Mouse (Mus musculus): ENCODE measurements around the gene Ranbp1. TPM values are rescaled to one million over a fixed set of nuclear protein-coding genes. Genes with fewer than 3 reads are reported as not detected.

The Ranbp1 gene
- total RNA-seq, 2 experiments from 2014 or later: 42.7 to 43.0 TPM

DNA sequence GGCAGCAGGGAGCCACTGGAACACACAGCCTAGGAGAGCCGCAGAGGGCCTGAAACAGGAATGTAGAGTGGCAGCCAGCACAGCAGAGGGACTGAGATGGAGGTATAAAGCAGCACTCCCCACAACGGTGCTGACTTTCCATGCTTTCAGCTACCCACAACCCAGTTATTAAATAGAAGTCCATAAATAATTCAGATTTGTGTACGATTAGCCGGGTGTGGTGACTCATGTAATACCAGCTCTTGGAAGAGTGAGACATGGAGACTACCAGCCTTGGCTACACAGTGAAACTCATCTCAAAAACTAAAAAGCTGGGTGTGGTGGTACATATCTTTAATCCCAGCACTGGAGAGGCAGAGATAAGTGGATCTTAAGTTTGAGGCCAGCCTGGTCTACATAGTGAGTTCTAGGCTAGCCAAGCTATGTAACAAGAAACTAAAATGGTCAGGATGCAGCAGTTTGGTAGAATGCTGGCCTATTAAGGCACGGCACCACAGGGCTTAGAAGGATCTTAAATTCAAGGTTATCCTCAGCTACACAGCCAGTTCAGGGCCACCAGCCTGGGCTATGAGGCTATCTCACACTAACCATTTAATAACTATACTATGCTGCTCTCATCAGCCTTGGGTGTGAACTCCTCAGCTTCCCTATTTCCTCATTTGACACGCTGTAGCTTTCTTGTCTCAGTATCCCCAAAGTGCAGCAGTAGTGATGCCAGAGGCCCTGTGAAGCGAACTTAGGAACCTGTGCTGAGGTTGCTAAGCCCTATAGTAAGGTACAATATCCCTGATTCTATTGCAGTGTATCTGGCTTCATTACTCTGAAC lies 11.6 kb downstream of the Ranbp1 start:
- intact Hi-C loops (cut with DNase I): loop anchor here (10.0 kb wide), 1 partner anchor 312 kb away; the partner anchor contains the start of gene Slc25a1
- DNase-seq (ENCODE audit: low spot score): no peak

DNA sequence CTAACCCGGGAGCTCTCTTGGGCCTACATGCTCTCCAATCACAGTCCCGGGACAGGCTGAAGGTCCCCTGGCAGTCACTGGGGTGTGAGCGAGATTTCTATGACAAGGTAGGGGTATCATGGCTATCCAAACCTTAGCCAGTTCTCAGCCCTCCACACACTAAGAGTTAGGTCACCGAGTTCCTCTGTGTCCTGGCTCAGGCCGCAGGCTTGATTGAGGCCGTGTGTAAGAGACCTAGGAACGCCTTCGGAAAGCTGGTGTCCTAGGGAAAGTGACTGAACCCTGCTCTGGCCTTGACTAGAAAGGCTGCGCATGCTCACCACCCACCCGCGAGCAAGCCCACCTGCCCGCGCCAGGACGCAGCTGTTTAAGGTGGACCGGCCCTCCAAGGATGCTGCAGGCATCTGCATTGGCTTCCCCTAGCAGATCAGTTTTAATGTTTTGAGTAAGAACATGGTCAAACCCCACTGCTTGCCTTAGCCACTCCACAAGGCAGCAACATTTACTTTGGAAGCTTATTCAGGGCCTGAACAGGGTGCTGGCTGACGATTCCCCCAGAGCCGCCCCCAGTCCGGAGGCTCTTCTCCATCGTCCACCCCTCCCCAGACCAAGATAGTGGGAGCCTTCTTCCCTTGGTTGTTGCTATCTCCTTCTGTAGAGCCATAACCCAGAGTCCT lies 13.0 kb downstream of the Ranbp1 start:
- peak; percentile 59 for DNase-seq (ENCODE audit: low spot score)
- intact Hi-C loops (cut with DNase I): loop anchor here (10.0 kb wide), 1 partner anchor 311 kb away; the partner anchor contains the start of gene Slc25a1

DNA sequence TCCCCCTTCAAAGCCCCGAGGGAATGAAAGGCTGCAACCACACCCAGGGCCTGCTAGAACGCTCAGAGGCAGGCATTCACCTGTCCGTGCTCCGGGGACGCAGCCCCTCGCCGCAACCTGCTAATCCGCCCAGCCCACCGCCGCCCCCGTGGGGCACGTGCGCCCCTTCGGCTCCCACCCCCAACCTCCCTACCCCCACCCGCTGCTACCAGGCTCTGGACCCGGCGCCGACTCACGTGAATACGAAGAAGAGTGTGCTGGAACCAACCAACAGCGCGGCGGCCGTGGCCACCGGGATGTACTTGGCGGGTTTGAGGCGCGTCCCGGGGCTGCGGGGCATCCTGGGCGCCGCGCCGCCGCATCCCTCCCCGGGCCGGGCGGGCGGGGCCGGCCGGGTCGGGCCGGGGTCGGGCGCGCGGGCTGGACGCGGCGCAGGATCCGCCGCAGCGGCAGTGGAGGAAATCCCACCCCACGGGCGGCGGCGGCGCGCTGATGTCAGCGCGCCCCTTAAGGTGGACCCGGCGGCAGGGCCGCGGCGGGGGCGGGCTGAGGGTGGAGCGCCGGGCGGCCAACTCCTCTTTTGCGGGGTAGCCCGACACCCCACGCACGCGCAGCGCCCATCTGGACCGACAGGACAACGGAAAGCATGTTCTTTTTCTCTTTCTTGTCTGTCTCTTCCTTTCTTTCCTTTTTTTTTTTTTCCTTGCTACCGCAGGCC lies 13.7 kb downstream of the Ranbp1 start, which contains the start of gene Zdhhc8:
Gene Zdhhc8 (minus strand): TSS at position 466 of the 718 bp plus-strand sequence.
- peak; percentile 73 for DNase-seq (ENCODE audit: low spot score)

DNA sequence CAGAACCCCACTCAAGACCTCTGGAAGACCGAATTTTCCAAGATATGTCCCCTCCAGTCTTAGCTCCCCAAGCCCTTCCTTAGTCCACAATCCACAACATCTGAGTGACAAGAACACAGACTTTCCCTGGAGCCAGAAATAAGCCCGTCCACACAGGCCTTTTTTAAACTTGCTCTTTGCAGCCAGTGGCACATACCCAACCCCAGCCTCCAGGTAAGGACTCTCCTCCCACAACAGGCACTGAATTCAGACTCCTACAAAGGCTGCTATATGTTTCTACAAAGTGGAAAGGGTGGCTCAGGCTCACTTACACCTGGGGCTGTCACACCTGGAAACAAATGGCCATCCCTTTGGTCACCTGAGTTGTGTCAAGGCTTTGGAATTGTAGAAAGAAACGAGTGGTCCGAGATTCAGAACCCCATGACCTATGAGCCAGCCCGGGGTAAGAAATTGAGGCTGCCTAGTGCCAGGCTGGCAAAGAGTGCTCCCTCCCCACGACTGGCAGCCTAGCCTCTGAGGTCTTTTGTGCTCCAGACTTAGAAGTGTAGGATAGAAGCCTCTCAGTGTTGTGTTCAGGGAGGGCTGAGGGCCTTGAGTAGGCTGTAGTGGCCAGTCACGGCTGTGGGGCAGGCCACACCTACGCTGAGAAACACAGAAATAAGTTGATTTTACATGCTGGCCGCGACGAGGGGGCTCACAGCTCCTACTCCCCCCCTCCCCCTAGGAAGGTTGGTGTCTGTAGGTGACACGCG lies 14.4 kb downstream of the Ranbp1 start:
- intact Hi-C loops (cut with DNase I): loop anchor here (10.0 kb wide), 1 partner anchor 309 kb away; the partner anchor contains the start of gene Slc25a1
- no peak for DNase-seq (ENCODE audit: low spot score)

More for the DNA sequence above, 13.7 kb downstream of the Ranbp1 start, which contains the start of gene Zdhhc8:
- intact Hi-C loops (cut with DNase I): loop anchor here (10.0 kb wide), 1 partner anchor 310 kb away; the partner anchor contains the start of gene Slc25a1

DNA sequence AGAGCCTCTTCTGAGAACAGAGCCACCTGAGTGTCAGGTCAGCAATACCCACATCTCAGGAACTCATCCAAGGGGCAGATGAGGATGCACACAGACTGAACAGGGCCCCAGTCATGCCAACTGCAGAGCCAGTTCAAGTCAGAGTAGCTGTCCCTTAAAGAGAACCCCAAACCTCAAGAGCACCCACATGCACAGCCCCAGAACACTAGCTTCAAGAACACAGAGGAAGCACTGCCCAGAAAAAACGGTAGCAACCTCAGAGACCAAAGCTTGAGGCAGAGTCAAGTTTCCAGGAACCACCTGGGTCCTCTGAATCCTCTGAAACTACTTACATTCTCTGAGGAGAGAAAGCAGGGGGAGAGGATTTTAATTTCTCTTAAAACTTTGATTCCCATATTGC lies 15.1 kb downstream of the Ranbp1 start:
- intact Hi-C loops (cut with DNase I): loop anchor here (10.0 kb wide), 1 partner anchor 309 kb away; the partner anchor contains the start of gene Slc25a1

DNA sequence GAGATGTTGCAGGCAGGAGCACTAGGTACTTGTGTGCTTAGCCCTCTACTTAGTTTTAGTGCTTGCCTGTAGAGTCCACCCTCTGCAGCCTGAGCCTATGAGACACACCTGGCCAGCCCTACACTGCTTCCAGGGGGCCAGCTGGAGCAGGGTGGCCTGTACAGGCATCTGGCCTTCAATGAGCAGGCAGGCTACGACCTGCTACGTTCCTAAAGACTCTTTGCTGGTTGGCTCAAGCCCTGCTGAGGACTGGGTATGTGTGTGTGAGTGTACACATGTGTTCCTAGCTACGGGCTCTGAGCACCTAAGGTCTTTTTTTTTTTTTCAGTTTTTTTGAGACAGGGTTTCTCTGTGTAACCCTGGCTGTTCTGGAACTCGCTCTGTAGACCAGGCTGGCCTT lies 17.1 kb downstream of the Ranbp1 start:
- intact Hi-C loops (cut with DNase I): loop anchor here (10.0 kb wide), 1 partner anchor 307 kb away; the partner anchor contains the start of gene Slc25a1

More for the DNA sequence above, 15.1 kb downstream of the Ranbp1 start:
- no peak for DNase-seq (ENCODE audit: low spot score)

DNA sequence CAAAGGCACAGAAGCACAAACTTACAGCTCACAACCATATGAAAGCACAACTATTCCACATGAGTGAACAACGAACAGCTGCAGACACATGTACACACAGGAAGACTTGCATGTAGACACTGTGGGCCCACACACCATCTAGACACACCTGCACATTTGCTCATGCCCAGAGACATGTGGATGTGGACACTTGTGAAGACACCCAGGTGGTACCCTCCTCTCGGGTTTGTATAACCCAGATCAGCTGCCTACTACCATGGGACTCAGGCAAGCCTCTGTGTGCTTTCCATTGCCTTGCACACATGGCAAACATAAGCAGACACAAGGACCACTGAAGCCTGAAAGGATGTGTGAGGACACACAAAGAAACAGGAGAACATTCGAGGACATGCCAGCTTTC lies 17.5 kb downstream of the Ranbp1 start:
- intact Hi-C loops (cut with DNase I): loop anchor here (10.0 kb wide), 1 partner anchor 306 kb away; the partner anchor contains the start of gene Slc25a1
- DNase-seq (ENCODE audit: low spot score): no peak

More for the DNA sequence above, 17.1 kb downstream of the Ranbp1 start:
- no peak for DNase-seq (ENCODE audit: low spot score)

DNA sequence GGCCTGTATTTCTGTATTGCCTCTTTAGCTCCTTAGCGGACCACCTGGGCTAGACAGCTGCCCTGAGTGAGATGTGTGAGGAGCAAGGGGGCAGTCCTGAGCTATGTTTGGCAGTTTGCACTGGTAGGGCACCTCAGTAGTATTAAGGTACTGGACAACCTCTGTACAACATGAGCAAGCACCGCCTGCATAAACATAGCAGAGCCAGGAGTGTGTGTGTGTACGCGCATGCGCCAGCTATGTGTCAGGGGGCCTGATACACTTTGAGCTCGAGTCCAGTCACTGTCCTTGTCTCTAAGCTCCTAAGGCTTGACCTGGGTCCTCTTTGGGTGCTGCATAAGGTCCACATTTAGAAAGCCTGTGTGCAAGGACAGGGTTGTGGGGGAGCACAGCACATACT lies 17.9 kb downstream of the Ranbp1 start:
- intact Hi-C loops (cut with DNase I): loop anchor here (10.0 kb wide), 1 partner anchor 306 kb away; the partner anchor contains the start of gene Slc25a1
- no peak for DNase-seq (ENCODE audit: low spot score)

DNA sequence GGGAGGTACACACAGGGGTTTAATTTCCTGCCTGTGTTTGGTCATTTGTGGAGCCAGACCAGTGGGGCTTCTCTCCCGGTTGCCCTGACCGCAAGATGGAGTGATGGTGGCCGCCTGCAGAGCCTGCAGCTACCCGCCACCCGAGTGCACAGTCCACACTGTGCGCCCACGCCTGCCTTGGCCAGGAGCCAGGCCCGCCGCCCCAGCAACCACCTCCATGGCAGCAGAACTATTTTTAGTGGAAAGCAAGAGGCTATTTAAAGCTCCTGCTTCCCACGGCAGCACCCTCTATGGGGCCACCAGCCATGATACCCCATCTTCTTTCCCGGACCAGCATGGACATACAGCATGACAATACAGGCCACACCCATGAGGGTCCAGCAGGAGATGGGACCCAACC lies 18.9 kb downstream of the Ranbp1 start:
- DNase-seq (ENCODE audit: low spot score): no peak
- intact Hi-C loops (cut with DNase I): loop anchor here (10.0 kb wide), 1 partner anchor 305 kb away; the partner anchor contains the start of gene Slc25a1

DNA sequence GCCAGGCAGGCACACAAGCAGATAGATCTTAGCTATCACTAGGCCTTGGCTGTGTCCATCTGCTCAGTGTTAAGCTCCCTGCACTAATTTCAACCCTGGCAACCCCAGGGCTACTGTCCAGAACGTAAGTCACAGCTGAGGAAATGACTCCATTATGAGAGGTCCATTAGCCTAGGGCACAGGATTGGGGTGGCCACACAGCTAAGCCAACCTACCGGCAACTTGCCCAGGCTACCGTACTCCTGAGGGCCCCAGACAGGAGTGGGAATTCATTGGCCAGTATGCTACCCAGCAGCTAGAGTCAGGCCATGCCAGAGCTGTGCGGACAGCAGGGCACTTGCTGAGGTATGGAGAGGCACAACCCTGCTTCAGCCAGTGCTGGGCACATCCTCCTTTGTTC lies 19.7 kb downstream of the Ranbp1 start:
- DNase-seq (ENCODE audit: low spot score): no peak
- intact Hi-C loops (cut with DNase I): no loop called here

DNA sequence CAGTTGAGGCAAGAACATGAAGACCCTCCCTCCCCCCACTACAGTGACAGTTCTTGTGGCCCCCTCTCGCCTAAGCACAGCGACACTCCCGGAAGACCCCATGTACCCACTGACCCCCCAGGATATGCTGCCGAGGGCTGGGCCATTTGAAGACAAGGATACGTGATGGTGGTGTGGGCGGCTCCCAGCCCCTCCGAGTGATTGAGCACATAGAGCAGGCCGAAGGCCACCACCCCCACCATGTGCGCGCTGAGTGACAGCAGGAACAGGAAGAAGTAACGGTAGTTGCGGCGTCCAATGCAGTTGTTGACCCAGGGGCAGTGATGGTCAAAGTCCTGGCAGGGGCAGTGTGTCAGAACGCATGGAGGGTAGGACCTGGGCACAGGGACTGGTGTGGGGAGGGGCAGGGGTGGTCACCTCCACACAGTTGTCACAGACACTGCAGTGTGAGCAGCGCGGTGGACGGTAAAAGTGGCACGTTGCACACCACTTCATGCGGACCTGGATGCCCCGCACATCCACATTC lies 20.6 kb downstream of the Ranbp1 start:
- intact Hi-C loops (cut with DNase I): no loop called here
- DNase-seq (ENCODE audit: low spot score): no peak

DNA sequence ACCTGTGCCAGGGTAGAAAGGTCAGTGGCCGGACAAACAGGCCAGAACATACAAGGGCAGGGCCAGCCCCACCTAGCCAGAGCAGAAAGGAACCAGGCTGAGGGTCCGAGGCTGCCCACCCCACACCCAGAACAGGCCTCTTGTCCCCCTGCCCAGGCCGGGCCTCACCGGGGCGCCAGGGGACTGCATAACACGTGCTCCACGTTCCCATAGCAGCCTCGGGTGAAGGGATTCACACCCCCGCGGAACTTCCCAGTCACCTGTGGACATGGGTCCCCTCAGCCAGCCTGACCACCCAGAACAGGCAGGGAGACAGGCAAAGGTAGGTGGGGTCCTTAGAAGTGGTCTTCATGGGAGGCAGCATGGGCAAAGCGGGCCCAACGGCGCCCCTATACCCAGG lies 21.3 kb downstream of the Ranbp1 start:
- DNase-seq (ENCODE audit: low spot score): no peak
- intact Hi-C loops (cut with DNase I): no loop called here

DNA sequence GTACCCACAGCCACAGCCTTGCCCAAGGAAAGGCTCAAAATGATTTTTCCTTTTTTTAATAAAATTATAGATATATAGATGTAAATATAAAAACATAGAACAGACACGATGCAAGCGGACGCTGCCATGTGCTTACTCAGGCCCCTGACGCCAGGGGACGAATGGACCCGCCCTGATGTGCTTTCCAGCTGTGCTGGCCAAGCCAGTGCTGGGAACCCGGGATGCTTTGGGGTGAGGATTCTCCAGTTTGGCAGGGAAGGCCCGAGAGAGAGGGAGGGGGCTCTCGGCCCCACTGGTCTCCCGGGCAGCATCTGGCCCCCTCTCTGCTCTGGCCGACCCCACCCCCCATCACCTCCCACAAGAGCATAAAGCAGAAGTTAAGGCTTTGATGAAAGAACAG lies 26.3 kb downstream of the Ranbp1 start:
- intact Hi-C loops (cut with DNase I): no loop called here
- DNase-seq (ENCODE audit: low spot score): no peak

DNA sequence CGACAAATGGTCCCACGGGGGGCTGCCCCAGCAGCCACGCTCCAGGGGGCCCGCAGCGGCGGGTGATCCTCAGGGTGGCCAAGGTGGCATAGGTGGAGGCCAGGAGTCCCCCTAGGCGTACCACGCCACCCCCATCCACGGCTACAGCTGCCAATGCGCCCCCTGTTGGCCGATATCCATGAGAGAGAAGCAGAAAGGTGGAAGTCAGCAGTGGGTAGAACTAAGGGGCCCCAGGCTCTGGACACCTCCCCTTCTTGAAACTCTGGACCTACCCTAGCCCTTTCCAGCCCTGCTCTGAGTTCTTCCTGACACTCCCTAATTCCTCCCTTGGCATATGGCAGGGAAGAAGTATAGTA lies 27.0 kb downstream of the Ranbp1 start:
- DNase-seq (ENCODE audit: low spot score): no peak
- intact Hi-C loops (cut with DNase I): no loop called here

DNA sequence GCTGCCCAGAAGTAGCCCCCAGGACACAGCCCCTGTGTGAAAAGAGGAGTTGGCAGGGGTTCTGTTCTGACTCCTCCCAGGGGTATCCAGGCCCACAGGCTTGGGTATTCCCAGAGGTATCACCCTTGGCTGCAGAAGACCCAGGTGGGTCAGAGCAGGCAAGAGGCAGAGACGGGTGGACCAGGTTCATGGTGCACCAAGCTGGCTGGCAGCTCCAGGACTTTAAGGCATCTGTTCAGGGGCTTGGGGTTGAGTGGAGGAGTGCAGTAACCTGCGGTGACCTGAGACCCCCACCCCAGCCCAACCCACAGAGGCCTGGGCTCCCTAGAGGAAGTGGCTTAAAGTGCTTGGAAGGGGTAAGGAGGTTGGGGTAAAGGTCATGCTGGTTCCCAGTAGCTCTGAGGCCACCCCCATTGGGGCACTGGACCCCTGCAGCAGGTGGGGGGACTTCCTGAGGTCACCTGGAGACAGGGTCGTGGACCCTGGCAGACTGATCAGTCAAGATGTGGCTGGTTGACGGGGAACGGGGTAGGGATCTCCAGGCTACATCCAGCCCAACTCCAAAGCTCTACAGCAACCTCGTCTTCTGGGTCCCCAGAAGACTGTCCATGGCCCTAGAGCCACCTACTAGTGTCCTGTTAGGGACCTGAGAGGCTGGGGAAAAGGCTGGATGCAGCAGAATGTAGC lies 27.5 kb downstream of the Ranbp1 start:
- DNase-seq (ENCODE audit: low spot score): no peak
- intact Hi-C loops (cut with DNase I): no loop called here

DNA sequence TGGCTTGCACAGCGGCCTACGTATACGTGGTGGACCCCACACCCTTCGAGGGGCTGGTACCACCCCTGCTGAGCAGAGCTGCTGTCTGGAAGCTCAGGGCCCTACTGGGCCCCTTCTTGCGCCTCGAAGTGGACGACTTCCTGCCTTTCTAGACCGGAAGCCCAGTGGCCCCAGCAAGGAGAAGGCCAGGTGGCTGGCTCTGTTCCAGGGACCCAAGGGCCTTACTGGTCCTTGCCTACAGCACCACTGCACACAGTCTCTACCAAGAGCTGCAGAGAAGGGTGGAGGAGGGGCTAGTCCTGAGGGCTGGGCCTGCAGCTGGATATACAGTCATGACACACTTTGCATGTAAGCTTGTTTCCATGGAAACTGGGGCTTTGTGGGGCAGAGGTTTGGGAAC lies 28.5 kb downstream of the Ranbp1 start:
- intact Hi-C loops (cut with DNase I): no loop called here
- no peak for DNase-seq (ENCODE audit: low spot score)

DNA sequence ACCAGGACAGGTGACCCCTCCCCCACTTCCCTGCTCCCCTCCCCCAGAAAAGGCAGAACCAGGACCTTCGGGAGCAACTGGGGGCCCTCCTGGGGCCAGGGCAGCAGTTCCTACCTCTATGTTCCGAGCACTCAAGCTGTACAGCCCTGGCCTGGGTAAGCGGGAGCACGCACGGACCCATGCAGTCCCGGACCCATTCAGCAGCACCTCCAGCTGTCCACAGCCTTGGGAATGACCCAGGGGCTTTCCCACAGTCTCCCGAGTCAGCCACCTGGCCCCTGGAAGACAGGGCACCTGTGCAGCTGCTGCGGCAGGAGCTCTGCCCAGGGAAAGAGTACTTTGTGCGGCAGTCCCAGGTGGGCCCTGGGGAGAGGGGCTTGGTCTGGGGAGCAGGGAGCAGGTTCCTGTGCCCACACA lies 29.9 kb downstream of the Ranbp1 start:
- no peak for DNase-seq (ENCODE audit: low spot score)
- intact Hi-C loops (cut with DNase I): no loop called here

DNA sequence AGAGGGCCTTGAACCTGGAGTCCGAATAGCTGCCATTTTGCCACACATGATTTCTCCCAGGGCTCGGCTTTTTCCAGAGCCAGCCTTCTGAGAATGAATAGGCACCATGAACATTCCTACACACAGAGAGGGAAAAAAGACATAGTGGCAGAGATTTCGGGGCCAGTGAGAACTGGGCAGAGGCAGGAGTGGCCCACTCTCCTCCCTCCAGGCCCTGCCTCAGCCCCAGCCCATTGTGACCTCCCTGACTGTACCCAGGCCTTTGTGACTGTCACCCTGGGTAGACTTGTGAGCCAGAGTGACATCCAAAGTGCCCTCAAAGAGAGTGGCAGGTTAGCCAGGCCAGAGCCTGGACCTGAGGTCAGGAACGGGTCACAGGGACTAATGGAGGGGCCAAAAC lies 31.0 kb downstream of the Ranbp1 start, which contains the start of gene Ccdc188:
Gene Ccdc188 (plus strand): TSS at position 301 of the 400 bp plus-strand sequence.
- intact Hi-C loops (cut with DNase I): no loop called here
- no peak for DNase-seq (ENCODE audit: low spot score)
